Mouse (Mus musculus) adrenal gland, postnatal 36 days (tissue): ENCODE results near the gene Chd5. TPM values are rescaled to one million over a fixed set of nuclear protein-coding genes. Genes with fewer than 3 reads are reported as not detected.

Experiments used
- DNase-seq, 2 experiments: peaks; one replicate each; pipeline ENCODE4 v3.0.0; 2021; ENCODE audit warnings: mixed read lengths in 1 of 2
- total RNA-seq, 2 experiments: library from RNA; stranded (reverse); gene quantifications; 2 replicates each; pipeline ENCODE4 v1.2.3; 2021

Gene Chd5
- total RNA-seq, 2 experiments from 2014 or later = 5.0 to 5.4 TPM

DNA sequence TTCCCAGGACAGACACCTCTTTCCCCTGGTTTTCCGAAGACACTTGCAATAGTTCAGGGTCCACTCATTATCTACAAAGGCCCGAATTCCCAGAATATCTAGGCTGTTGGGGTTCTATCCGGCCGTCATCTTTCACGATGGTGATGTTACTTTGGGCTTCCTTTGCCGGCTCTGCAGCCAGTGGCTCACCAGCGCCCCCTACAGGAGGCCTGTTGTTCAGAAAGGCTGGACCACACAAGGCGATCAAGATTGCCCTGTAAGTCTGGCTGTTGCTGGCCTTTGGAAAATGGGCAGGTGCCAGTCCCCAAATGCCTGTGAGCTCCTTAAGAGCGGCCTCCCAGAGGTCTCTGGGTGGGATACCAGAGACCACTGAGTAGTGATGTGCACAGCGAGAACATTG lies 96.8 kb downstream of the Chd5 start:
- DNase-seq = peak; percentile 77 to 87

Other genes with a start within 250 kb of the Chd5 start
- 1 to 10 TPM; 1.7 to 3.0 TPM for gene Tnfrsf25, start 222.7 kb upstream of the Chd5 start, total RNA-seq
- 1 to 10 TPM; 1.2 to 1.5 TPM for gene Espn, start 186.3 kb upstream of the Chd5 start, total RNA-seq
- gene Hes2, start 179.8 kb upstream of the Chd5 start, total RNA-seq = not detected
- gene Acot7, start 160.5 kb upstream of the Chd5 start, total RNA-seq = 10 to 100 TPM; 37.1 to 53.6 TPM
- 1 to 10 TPM; 4.7 to 7.2 TPM for gene Gpr153, start 64.4 kb upstream of the Chd5 start, total RNA-seq
- gene Hes3, start 47.0 kb upstream of the Chd5 start, total RNA-seq = not detected
- gene Icmt, start 41.4 kb upstream of the Chd5 start, total RNA-seq = 10 to 100 TPM; 49.0 to 50.2 TPM
- under 1 TPM; 0.46 to 0.96 TPM for gene Rnf207, start 19.7 kb upstream of the Chd5 start, total RNA-seq
- gene Rpl22, start 12.9 kb upstream of the Chd5 start, total RNA-seq = 100 to 1,000 TPM; 496 to 507 TPM
- 1 to 10 TPM; 2.7 to 5.1 TPM for gene Nphp4, start 138.1 kb downstream of the Chd5 start, total RNA-seq
- 1 to 10 TPM; 3.9 to 4.7 TPM for gene Kcnab2, start 139.2 kb downstream of the Chd5 start, total RNA-seq